11 mouse cellular contexts compared by ENCODE assay signal in the genomic region with DNA sequence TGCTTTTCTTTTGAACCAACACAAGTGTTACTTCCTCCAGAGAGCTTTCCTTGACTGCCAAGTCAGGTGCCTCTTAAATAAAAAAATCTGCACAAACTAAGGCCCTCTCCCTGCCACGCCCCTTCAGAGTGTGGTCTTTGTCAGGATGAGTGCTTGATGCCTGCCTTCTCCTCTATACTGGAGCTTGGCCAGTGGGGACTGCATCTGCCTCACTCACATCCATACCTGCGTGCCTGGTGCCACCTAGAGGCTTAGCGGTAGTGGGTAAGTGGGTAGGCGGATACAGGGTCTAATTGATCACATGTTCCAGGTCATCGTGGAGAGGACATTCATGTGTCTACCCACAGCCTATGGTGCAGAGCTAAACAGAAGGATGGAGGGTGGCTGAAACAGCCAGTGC. TPM values are rescaled to one million over a fixed set of nuclear protein-coding genes. Genes with fewer than 3 reads are reported as not detected.
DNase-seq lines count a peak whose midpoint lies in the region; ATAC-seq and TF ChIP-seq lines count a peak whose summit lies in the region.
"Had no signal": no experiment of that assay in that cellular context is flagged by ENCODE, and none has a peak within 500 bp of the region (broad histone marks: within the 10 kb centered on the region; RNA-seq: fewer than 3 reads in every experiment).

No protein-coding gene starts in this region.

- H3K4me3 ChIP-seq in forebrain, postnatal 0 days (ENCODE audit: low read depth, low read length): no peak overlapping the region
- H3K4me3 ChIP-seq in forebrain, embryonic 16.5 days (replicated peaks; ENCODE audit: low read length): no peak overlapping the region
- H3K4me3 ChIP-seq in spleen, adult 2 months (ENCODE audit: extremely low read depth, insufficient read depth, insufficient read length): no peak overlapping the region
- H3K4me3 ChIP-seq in lung, adult 2 months (replicated peaks; ENCODE audit: extremely low read depth, low read depth, low read length): no peak overlapping the region
- H3K4me3 ChIP-seq: heart, embryonic 15.5 days had no signal

- no peak overlapping the region for H3K27ac ChIP-seq in forebrain, postnatal 0 days (ENCODE audit: low read depth, low read length)
- no peak overlapping the region for H3K27ac ChIP-seq in forebrain, embryonic 16.5 days (ENCODE audit: low read length)
- no peak overlapping the region for H3K27ac ChIP-seq in spleen, adult 2 months (ENCODE audit: insufficient read depth, low read length)
- H3K27ac ChIP-seq: heart, embryonic 15.5 days had no signal

- no peaks in the 10 kb centered on the region for H3K36me3 ChIP-seq in forebrain, postnatal 0 days (ENCODE audit: insufficient read depth)
- no peaks in the 10 kb centered on the region for H3K36me3 ChIP-seq in forebrain, embryonic 16.5 days (ENCODE audit: control insufficient read depth, insufficient read depth)
- H3K36me3 ChIP-seq in spleen, adult 2 months (ENCODE audit: control insufficient read depth, insufficient read depth, low read length): no peaks in the 10 kb centered on the region
- H3K36me3 ChIP-seq: heart, embryonic 15.5 days had no signal

- H3K4me2 ChIP-seq in forebrain, postnatal 0 days (ENCODE audit: low read depth): no peak overlapping the region
- H3K4me2 ChIP-seq in forebrain, embryonic 16.5 days (ENCODE audit: low read length): no peak overlapping the region
- H3K4me2 ChIP-seq: heart, embryonic 15.5 days had no signal

- H3K9ac ChIP-seq in forebrain, postnatal 0 days: no peak overlapping the region
- no peak overlapping the region for H3K9ac ChIP-seq in forebrain, embryonic 16.5 days (replicated peaks; ENCODE audit: low read depth, low read length)
- H3K9ac ChIP-seq: heart, embryonic 15.5 days had no signal

- ATAC-seq in forebrain, postnatal 0 days: no peak
- no peak for ATAC-seq in forebrain, embryonic 16.5 days
- ATAC-seq: Patski had no signal

- peak; percentile 42 for TF ChIP-seq CTCF in forebrain, postnatal 0 days (IDR thresholded peaks at IDR 0.05; ENCODE audit: low read depth)
- peak; percentile 22; the same call in 1 of the 2 replicates for TF ChIP-seq CTCF in spleen, adult 2 months (IDR thresholded peaks at IDR 0.05; ENCODE audit: extremely low read depth, insufficient read depth, insufficient read length, insufficient replicate concordance)
- peak; percentile 73 for TF ChIP-seq CTCF in lung, adult 2 months (IDR thresholded peaks at IDR 0.05; ENCODE audit: insufficient read depth, low read length)

- DNase-seq in forebrain, postnatal 0 days: no peak
- peak in 1 of 2 experiments; percentile 9 for DNase-seq in spleen, adult 2 months (ENCODE audit: low read depth in 1 of 2, low spot score in 2 of 2)
- no peak for DNase-seq in spleen, adult 12 weeks (ENCODE audit: low spot score)
- peak; percentile 21 for DNase-seq in lung, adult 2 months
- peak; percentile 70 for DNase-seq in thymus, postnatal 4 days
- no peak for DNase-seq in T-cell, adult 2 months (ENCODE audit: low spot score)
- no peak for DNase-seq in urinary bladder, postnatal 25 days (ENCODE audit: low spot score)

- no peaks in the 10 kb centered on the region for H3K4me1 ChIP-seq in forebrain, postnatal 0 days (ENCODE audit: insufficient read depth)
- no peaks in the 10 kb centered on the region for H3K4me1 ChIP-seq in forebrain, embryonic 16.5 days (replicated peaks; ENCODE audit: control insufficient read depth, insufficient read depth, low read length)
- no peaks in the 10 kb centered on the region for H3K4me1 ChIP-seq in spleen, adult 2 months (ENCODE audit: control insufficient read depth, insufficient read depth, insufficient read length)
- no peaks in the 10 kb centered on the region for H3K4me1 ChIP-seq in lung, adult 2 months (ENCODE audit: control insufficient read depth, insufficient read depth, low read length)
- H3K4me1 ChIP-seq: heart, embryonic 15.5 days had no signal

- H3K27me3 ChIP-seq in forebrain, postnatal 0 days (ENCODE audit: insufficient read depth, low read length): no peaks in the 10 kb centered on the region
- no peaks in the 10 kb centered on the region for H3K27me3 ChIP-seq in forebrain, embryonic 16.5 days (replicated peaks; ENCODE audit: control insufficient read depth, insufficient read depth, low read length)
- no peaks in the 10 kb centered on the region for H3K27me3 ChIP-seq in spleen, adult 2 months (ENCODE audit: control insufficient read depth, insufficient read depth, low read length)
- H3K27me3 ChIP-seq: heart, embryonic 15.5 days; Patski had no signal

- no peak for TF ChIP-seq POLR2A in spleen, adult 2 months (IDR thresholded peaks at IDR 0.05; ENCODE audit: low read depth, low read length)
- no peak for TF ChIP-seq POLR2A in lung, adult 2 months (IDR thresholded peaks at IDR 0.05; ENCODE audit: borderline replicate concordance, extremely low read depth, low read depth, low read length)

- H3K9me3 ChIP-seq in forebrain, postnatal 0 days (ENCODE audit: low read length): no peaks in the 10 kb centered on the region
- H3K9me3 ChIP-seq in forebrain, embryonic 16.5 days (ENCODE audit: control insufficient read depth, low read length): no peaks in the 10 kb centered on the region
- H3K9me3 ChIP-seq: heart, embryonic 15.5 days had no signal

- 51% methylated on average over 5 of the region's 5 CpGs for WGBS in forebrain, postnatal 0 days
- 49% methylated on average over 5 of the region's 5 CpGs for WGBS in forebrain, embryonic 16.5 days
- 74% methylated on average over 5 of the region's 5 CpGs for WGBS in spleen, adult 2 months
- WGBS in lung, adult 2 months: 62% methylated on average over 5 of the region's 5 CpGs

RNA-seq across cellular contexts. Expression of a gene that starts 15.4 kb away (rescaled TPM):
- 0.05 and 0.23 TPM in 2 replicates for total RNA-seq in forebrain, postnatal 0 days (2014; rRNA removed)
- polyA plus RNA-seq in forebrain, postnatal 0 days (2015; fragmentation: Nextera tagmentation; extraction: Ambion mirVana): not detected in 2 replicates
- 0.27 TPM in 1 of 2 replicates, not detected in the other for polyA plus RNA-seq in forebrain, embryonic 16.5 days (2015; fragmentation: Nextera tagmentation; extraction: Ambion mirVana)
- polyA plus RNA-seq in spleen, adult 2 months (2012; rRNA removed): 0.22 and 0.26 TPM in 2 replicates
- 0.19 and 0.33 TPM in 2 replicates for polyA plus RNA-seq in lung, adult 2 months (2012; rRNA removed)
- polyA plus RNA-seq: heart, embryonic 15.5 days; neural tube, embryonic 11.5 days had no signal

RNA-seq across cellular contexts. Expression of a gene that starts 54.0 kb away (rescaled TPM):
- total RNA-seq in forebrain, postnatal 0 days (2014; rRNA removed): 97.6 and 117 TPM in 2 replicates
- 354 and 411 TPM in 2 replicates for polyA plus RNA-seq in forebrain, postnatal 0 days (2015; fragmentation: Nextera tagmentation; extraction: Ambion mirVana)
- polyA plus RNA-seq in forebrain, embryonic 16.5 days (2015; fragmentation: Nextera tagmentation; extraction: Ambion mirVana): 414 and 456 TPM in 2 replicates
- polyA plus RNA-seq in spleen, adult 2 months (2012; rRNA removed): 5.0 and 5.1 TPM in 2 replicates
- 7.4 and 11.5 TPM in 2 replicates for polyA plus RNA-seq in lung, adult 2 months (2012; rRNA removed)

Comparison
In these comparisons a context has a peak if more than half of its experiments do, and no peak if none do; other contexts are left out.
1. DNase-seq: peak in lung, adult 2 months (single experiment) and thymus, postnatal 4 days (single experiment); none in forebrain, postnatal 0 days (single experiment), spleen, adult 12 weeks (single experiment), T-cell, adult 2 months (single experiment) and urinary bladder, postnatal 25 days (single experiment).
2. CTCF ChIP-seq: peak in every context shown above with its lines; median percentile 73 in lung, adult 2 months; 42 in forebrain, postnatal 0 days; 22 in spleen, adult 2 months.
3. RNA of a gene that starts 54.0 kb away (polyA plus RNA-seq): 414 to 456 TPM in forebrain, embryonic 16.5 days and 354 to 411 TPM in forebrain, postnatal 0 days; 7.4 to 11.5 TPM in lung, adult 2 months and 5.0 to 5.1 TPM in spleen, adult 2 months; every median in the first group is over 10 times any median in the second.